Mouse (Mus musculus): Measurements from ENCODE around the gene Rassf9. TPM values are rescaled to one million over a fixed set of nuclear protein-coding genes. Genes with fewer than 3 reads are reported as not detected.

The Rassf9 gene
- 2.2 TPM for polyA plus RNA-seq (2015; fragmentation: Illumina TruSeq; extraction: RNeasy Lipid Tissue Mini Kit (QIAGEN cat#74804); ENCODE audit: low read depth, low replicate concordance)

GRCm38 (mm10) chr10:102511807-102512461 is at the start of gene Rassf9:
Gene Rassf9 (plus strand): TSS chr10:102512222.

GRCm38 (mm10) chr10:102490386-102490785 is 21.6 kb upstream of the Rassf9 start, which contains the start of gene Nts:
Gene Nts (minus strand): TSS chr10:102490486.

Other genes with a start within 250 kb of the Rassf9 start
- 10.9 TPM for gene Nts, start 21.7 kb upstream of the Rassf9 start, polyA plus RNA-seq (2015; fragmentation: Illumina TruSeq; extraction: RNeasy Lipid Tissue Mini Kit (QIAGEN cat#74804); ENCODE audit: low read depth, low replicate concordance)